Mouse (Mus musculus) heart, postnatal 0 days (tissue): Measurements from ENCODE around the gene Myb.

ENCODE experiments used
- CTCF ChIP-seq: IDR thresholded peaks from 2 replicates; pipeline ENCODE4 v1.5.1; 2016; ENCODE audit warnings: antibody characterized with exemption, control low read depth, low read depth
- EP300 ChIP-seq: IDR thresholded peaks from 2 replicates; pipeline ENCODE4 v1.6.1; 2016; ENCODE audit warnings: antibody characterized with exemption, low read depth

GRCm38 (mm10) chr10:21092501-21093270 is 68.1 kb downstream of the Myb start:
- no peak for TF ChIP-seq EP300
- no peak for TF ChIP-seq CTCF
